Mouse (Mus musculus): Measurements from ENCODE around the gene Zbtb26.

Zbtb26 gene

GRCm38 (mm10) chr2:37442611-37443591, at the start of gene Zbtb26, which contains the start of the genes Zbtb6 and Rabgap1:
Gene Zbtb26, minus strand, starts transcription at chr2:37443135.
Gene Zbtb6, minus strand, starts transcription at chr2:37443171.
Gene Rabgap1, plus strand, starts transcription at chr2:37443279.
- in situ Hi-C loops (cut with MboI; ENCODE audit: low pct_unique_long_range_greater_than_20kb in 1 of 2, low sequenced_read_pairs in 2 of 2, unreplicated experiment in 1 of 2) = no loop called here

- in situ Hi-C loops (cut with MboI; ENCODE audit: low pct_unique_long_range_greater_than_20kb in 1 of 2, low sequenced_read_pairs in 2 of 2, unreplicated experiment in 1 of 2) = no loop called here
Observed at GRCm38 (mm10) chr2:37488956-37489355, 46.0 kb upstream of the Zbtb26 start.

- in situ Hi-C loops (cut with MboI; ENCODE audit: low pct_unique_long_range_greater_than_20kb in 1 of 2, low sequenced_read_pairs in 2 of 2, unreplicated experiment in 1 of 2) = no loop called here
Observed at GRCm38 (mm10) chr2:37486408-37486807, 43.5 kb upstream of the Zbtb26 start.

- in situ Hi-C loops (cut with MboI; ENCODE audit: low pct_unique_long_range_greater_than_20kb in 1 of 2, low sequenced_read_pairs in 2 of 2, unreplicated experiment in 1 of 2) = no loop called here
Observed at GRCm38 (mm10) chr2:37485370-37485769, 42.4 kb upstream of the Zbtb26 start.

GRCm38 (mm10) chr2:37484165-37484564, 41.2 kb upstream of the Zbtb26 start:
- in situ Hi-C loops (cut with MboI; ENCODE audit: low pct_unique_long_range_greater_than_20kb in 1 of 2, low sequenced_read_pairs in 2 of 2, unreplicated experiment in 1 of 2) = no loop called here

GRCm38 (mm10) chr2:37480039-37480438, 37.1 kb upstream of the Zbtb26 start:
- in situ Hi-C loops (cut with MboI; ENCODE audit: low pct_unique_long_range_greater_than_20kb in 1 of 2, low sequenced_read_pairs in 2 of 2, unreplicated experiment in 1 of 2) = no loop called here

- in situ Hi-C loops (cut with MboI; ENCODE audit: low pct_unique_long_range_greater_than_20kb in 1 of 2, low sequenced_read_pairs in 2 of 2, unreplicated experiment in 1 of 2) = no loop called here
Observed at GRCm38 (mm10) chr2:37479559-37479958, 36.6 kb upstream of the Zbtb26 start.

- in situ Hi-C loops (cut with MboI; ENCODE audit: low pct_unique_long_range_greater_than_20kb in 1 of 2, low sequenced_read_pairs in 2 of 2, unreplicated experiment in 1 of 2) = no loop called here
Observed at GRCm38 (mm10) chr2:37466266-37466665, 23.3 kb upstream of the Zbtb26 start.

GRCm38 (mm10) chr2:37460707-37461106, 17.8 kb upstream of the Zbtb26 start:
- in situ Hi-C loops (cut with MboI; ENCODE audit: low pct_unique_long_range_greater_than_20kb in 1 of 2, low sequenced_read_pairs in 2 of 2, unreplicated experiment in 1 of 2) = no loop called here

- in situ Hi-C loops (cut with MboI; ENCODE audit: low pct_unique_long_range_greater_than_20kb in 1 of 2, low sequenced_read_pairs in 2 of 2, unreplicated experiment in 1 of 2) = no loop called here
Observed at GRCm38 (mm10) chr2:37452376-37452760, 9.4 kb upstream of the Zbtb26 start.

GRCm38 (mm10) chr2:37451667-37452375, 8.9 kb upstream of the Zbtb26 start:
- in situ Hi-C loops (cut with MboI; ENCODE audit: low pct_unique_long_range_greater_than_20kb in 1 of 2, low sequenced_read_pairs in 2 of 2, unreplicated experiment in 1 of 2) = no loop called here

- in situ Hi-C loops (cut with MboI; ENCODE audit: low pct_unique_long_range_greater_than_20kb in 1 of 2, low sequenced_read_pairs in 2 of 2, unreplicated experiment in 1 of 2) = no loop called here
Observed at GRCm38 (mm10) chr2:37431609-37432008, 11.3 kb downstream of the Zbtb26 start.

- in situ Hi-C loops (cut with MboI; ENCODE audit: low pct_unique_long_range_greater_than_20kb in 1 of 2, low sequenced_read_pairs in 2 of 2, unreplicated experiment in 1 of 2) = no loop called here
Observed at GRCm38 (mm10) chr2:37430593-37431464, 12.1 kb downstream of the Zbtb26 start.

- in situ Hi-C loops (cut with MboI; ENCODE audit: low pct_unique_long_range_greater_than_20kb in 1 of 2, low sequenced_read_pairs in 2 of 2, unreplicated experiment in 1 of 2) = no loop called here
Observed at GRCm38 (mm10) chr2:37423671-37424070, 19.3 kb downstream of the Zbtb26 start.

- in situ Hi-C loops (cut with MboI; ENCODE audit: low pct_unique_long_range_greater_than_20kb in 1 of 2, low sequenced_read_pairs in 2 of 2, unreplicated experiment in 1 of 2) = no loop called here
Observed at GRCm38 (mm10) chr2:37422306-37423304, 20.3 kb downstream of the Zbtb26 start, which contains the start of gene Rc3h2. Gene Rc3h2, minus strand, starts transcription at chr2:37422903.

- in situ Hi-C loops (cut with MboI; ENCODE audit: low pct_unique_long_range_greater_than_20kb in 1 of 2, low sequenced_read_pairs in 2 of 2, unreplicated experiment in 1 of 2) = no loop called here
Observed at GRCm38 (mm10) chr2:37421903-37422302, 21.0 kb downstream of the Zbtb26 start.

GRCm38 (mm10) chr2:37395539-37395938, 47.4 kb downstream of the Zbtb26 start:
- in situ Hi-C loops (cut with MboI; ENCODE audit: low pct_unique_long_range_greater_than_20kb in 1 of 2, low sequenced_read_pairs in 2 of 2, unreplicated experiment in 1 of 2) = no loop called here

Data from mouse embryonic stem cell (cell line).